Mouse (Mus musculus) lung, postnatal 0 days (tissue): ENCODE results near the gene 4931429L15Rik.

Experiments
- CTCF ChIP-seq: IDR thresholded peaks from 2 replicates; pipeline ENCODE4 v1.5.1; 2016; ENCODE audit warnings: antibody characterized with exemption, mild to moderate bottlenecking
- EP300 ChIP-seq: IDR thresholded peaks from 2 replicates; pipeline ENCODE4 v1.6.1; 2016; ENCODE audit warnings: antibody characterized with exemption, mild to moderate bottlenecking, control low read depth

DNA sequence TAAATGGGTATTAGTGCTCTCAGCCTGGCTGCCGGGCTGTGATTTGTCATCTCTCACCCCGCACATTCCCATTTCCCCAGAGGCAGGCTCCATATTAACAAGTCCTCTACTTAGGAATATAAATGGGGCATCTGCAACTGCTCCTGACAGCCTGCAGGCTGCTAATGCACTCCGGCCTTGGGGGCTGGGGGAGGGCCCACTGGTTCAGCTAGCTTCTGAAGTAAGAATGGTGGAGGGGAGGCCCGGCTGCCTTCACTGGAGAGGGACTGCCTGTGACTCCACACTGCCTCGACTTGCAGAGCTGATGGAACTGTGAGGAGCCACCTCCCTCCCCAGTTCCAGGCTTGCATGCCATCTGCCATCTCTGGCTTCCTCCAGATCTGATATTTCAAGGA is 33.5 kb upstream of the 4931429L15Rik start:
- TF ChIP-seq EP300 = no peak
- TF ChIP-seq CTCF = no peak
